In the genomic region with DNA sequence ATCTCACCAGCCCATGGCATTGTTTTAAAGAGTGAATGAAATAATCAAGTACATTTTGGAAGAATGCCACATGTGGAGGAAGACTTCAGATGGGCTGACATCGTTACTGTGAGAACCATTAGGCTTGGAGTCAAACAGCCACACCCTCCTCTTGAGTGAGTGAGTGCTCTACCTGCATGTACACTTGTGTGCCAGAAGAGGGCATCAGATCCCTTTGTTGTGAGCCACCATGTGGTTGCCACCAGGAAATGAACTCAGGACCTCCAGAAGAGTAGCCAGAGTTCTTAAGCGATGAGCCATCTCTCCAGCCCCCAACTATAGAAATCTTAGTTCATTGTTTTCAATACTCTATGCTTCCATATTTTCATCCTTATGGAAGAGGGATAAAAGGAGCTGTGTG, we compare ENCODE assay signal across 11 mouse cellular contexts. TPM values are rescaled to one million over a fixed set of nuclear protein-coding genes. Genes with fewer than 3 reads are reported as not detected.
DNase-seq lines count a peak whose midpoint lies in the region; ATAC-seq and TF ChIP-seq lines count a peak whose summit lies in the region.
"Had no signal": no experiment of that assay in that cellular context is flagged by ENCODE, and none has a peak within 500 bp of the region (broad histone marks: within the 10 kb centered on the region; RNA-seq: fewer than 3 reads in every experiment).

No protein-coding gene starts in this region.

- H3K27ac ChIP-seq in liver, embryonic 14.5 days = no peak overlapping the region
- H3K27ac ChIP-seq in liver, embryonic 11.5 days (ENCODE audit: low read depth, low read length) = no peak overlapping the region
- H3K27ac ChIP-seq in midbrain, embryonic 13.5 days = no peak overlapping the region
- H3K27ac ChIP-seq: embryonic facial prominence, embryonic 10.5 days had no signal

- ATAC-seq in liver, embryonic 14.5 days (ENCODE audit: insufficient read depth) = no peak
- ATAC-seq in liver, embryonic 11.5 days (replicated peaks; ENCODE audit: low FRiP score) = no peak
- peak; percentile 68 for ATAC-seq in activated CD4-positive, CD25-positive, alpha-beta regulatory T cell, adult 4 months
- no peak for ATAC-seq in monocyte, adult 5-6 weeks (replicated peaks; ENCODE audit: insufficient number of reproducible peaks, low FRiP score, low TSS enrichment, poor library complexity, severe bottlenecking)
- no peak for ATAC-seq in midbrain, embryonic 13.5 days

- no peak for TF ChIP-seq EP300 in liver, embryonic 14.5 days (IDR thresholded peaks at IDR 0.05; ENCODE audit: low read depth)

- H3K9ac ChIP-seq in liver, embryonic 14.5 days (replicated peaks) = no peak overlapping the region
- H3K9ac ChIP-seq in liver, embryonic 11.5 days (ENCODE audit: low read depth, low read length) = no peak overlapping the region
- H3K9ac ChIP-seq in midbrain, embryonic 13.5 days (replicated peaks) = no peak overlapping the region

- no peaks in the 10 kb centered on the region for H3K9me3 ChIP-seq in liver, embryonic 14.5 days (ENCODE audit: control insufficient read depth, low read length)
- H3K9me3 ChIP-seq in liver, embryonic 11.5 days (ENCODE audit: control insufficient read depth, low read length) = no peaks in the 10 kb centered on the region
- H3K9me3 ChIP-seq in E14TG2a.4 (ENCODE audit: low read length) = no peaks in the 10 kb centered on the region
- H3K9me3 ChIP-seq in midbrain, embryonic 13.5 days = no peaks in the 10 kb centered on the region

- no peak overlapping the region for H3K4me2 ChIP-seq in liver, embryonic 14.5 days (ENCODE audit: low read depth)
- H3K4me2 ChIP-seq in liver, embryonic 11.5 days = no peak overlapping the region
- H3K4me2 ChIP-seq in midbrain, embryonic 13.5 days (replicated peaks) = no peak overlapping the region
- H3K4me2 ChIP-seq: midbrain, embryonic 11.5 days had no signal

- H3K4me1 ChIP-seq in liver, embryonic 14.5 days (replicated peaks; ENCODE audit: control insufficient read depth in 2 of 2, insufficient read depth in 2 of 2, low read length in 1 of 2) = no peaks in the 10 kb centered on the region
- no peaks in the 10 kb centered on the region for H3K4me1 ChIP-seq in liver, embryonic 11.5 days (replicated peaks; ENCODE audit: control insufficient read depth, insufficient read depth, low read length)
- no peaks in the 10 kb centered on the region for H3K4me1 ChIP-seq in E14TG2a.4 (replicated peaks; ENCODE audit: low read depth, low read length)
- no peaks in the 10 kb centered on the region for H3K4me1 ChIP-seq in midbrain, embryonic 13.5 days (replicated peaks)
- H3K4me1 ChIP-seq: embryonic facial prominence, embryonic 10.5 days had no signal

- DNase-seq in liver, embryonic 14.5 days (ENCODE audit: low read depth in 3 of 3, low spot score in 3 of 3) = peak in 2 of 3 experiments; percentile 6 to 14
- DNase-seq in liver, embryonic 11.5 days (ENCODE audit: low spot score) = no peak
- peak; percentile 80 for DNase-seq in naive thymus-derived CD4-positive, alpha-beta T cell, adult 2 months (ENCODE audit: low read depth)
- DNase-seq in cerebellum, adult 11-12 months = no peak

- no peaks in the 10 kb centered on the region for H3K27me3 ChIP-seq in liver, embryonic 14.5 days (ENCODE audit: control insufficient read depth, insufficient read depth, low read length)
- no peaks in the 10 kb centered on the region for H3K27me3 ChIP-seq in liver, embryonic 11.5 days (replicated peaks; ENCODE audit: control insufficient read depth, insufficient read depth, low read length)
- no peaks in the 10 kb centered on the region for H3K27me3 ChIP-seq in E14TG2a.4 (ENCODE audit: insufficient read depth, low read length)
- H3K27me3 ChIP-seq in midbrain, embryonic 13.5 days = no peaks in the 10 kb centered on the region

- H3K36me3 ChIP-seq in liver, embryonic 14.5 days (replicated peaks; ENCODE audit: control insufficient read depth, insufficient read depth, low read depth) = no peaks in the 10 kb centered on the region
- no peaks in the 10 kb centered on the region for H3K36me3 ChIP-seq in liver, embryonic 11.5 days (ENCODE audit: control insufficient read depth, insufficient read depth, low read length)
- H3K36me3 ChIP-seq in E14TG2a.4 (ENCODE audit: insufficient read depth, low read length) = no peaks in the 10 kb centered on the region
- H3K36me3 ChIP-seq in midbrain, embryonic 13.5 days = no peaks in the 10 kb centered on the region
- H3K36me3 ChIP-seq: embryonic facial prominence, embryonic 10.5 days had no signal

- H3K4me3 ChIP-seq in liver, embryonic 14.5 days (ENCODE audit: insufficient read depth in 1 of 2, low read depth in 2 of 2, low read length in 2 of 2) = no peak overlapping the region
- no peak overlapping the region for H3K4me3 ChIP-seq in liver, embryonic 11.5 days (ENCODE audit: low read depth, low read length)
- no peak overlapping the region for H3K4me3 ChIP-seq in E14TG2a.4 (replicated peaks; ENCODE audit: low read length)
- H3K4me3 ChIP-seq in midbrain, embryonic 13.5 days (replicated peaks) = no peak overlapping the region
- H3K4me3 ChIP-seq: embryonic facial prominence, embryonic 10.5 days had no signal

- 8% methylated on average over 2 of the region's 2 CpGs for WGBS in liver, embryonic 14.5 days (ENCODE audit: insufficient replicate concordance)
- WGBS in liver, embryonic 11.5 days = 26% methylated on average over 2 of the region's 2 CpGs
- WGBS in midbrain, embryonic 13.5 days = 56% methylated on average over 2 of the region's 2 CpGs

- peak; percentile 70 for TF ChIP-seq CTCF in liver, embryonic 14.5 days (IDR thresholded peaks at IDR 0.05; ENCODE audit: low read depth)
- peak; percentile 47 for TF ChIP-seq CTCF in E14TG2a.4 (conservative IDR thresholded peaks at IDR 0.05; ENCODE audit: low read length)

RNA-seq across cellular contexts. Expression of gene Ceacam9, which starts 22.7 kb away (rescaled TPM):
- not detected in 2 replicates for polyA plus RNA-seq in liver, embryonic 14.5 days (2012; rRNA removed)
- not detected in 2 replicates for polyA plus RNA-seq in liver, embryonic 14.5 days (2014; fragmentation: Nextera tagmentation; extraction: Ambion mirVana)
- not detected in 2 replicates for polyA plus RNA-seq in liver, embryonic 11.5 days (2014; fragmentation: Nextera tagmentation; extraction: Ambion mirVana)
- polyA plus RNA-seq in activated CD4-positive, CD25-positive, alpha-beta regulatory T cell, adult 4 months (2017; shearing (Covaris generic)) = not detected
- total RNA-seq in monocyte, adult 5-6 weeks (2017) = not detected in 3 replicates
- 0.14 TPM in 1 of 2 replicates, not detected in the other for polyA plus RNA-seq in midbrain, embryonic 13.5 days (2015; fragmentation: Nextera tagmentation; extraction: Ambion mirVana)
- total RNA-seq: layer of hippocampus, adult 18-20 months had no signal
- polyA plus RNA-seq: embryonic facial prominence, embryonic 10.5 days; midbrain, embryonic 11.5 days had no signal

RNA-seq across cellular contexts. Expression of gene Ceacam15, which starts 23.5 kb away (rescaled TPM):
- not detected in 2 replicates for polyA plus RNA-seq in liver, embryonic 14.5 days (2012; rRNA removed)
- polyA plus RNA-seq in liver, embryonic 14.5 days (2014; fragmentation: Nextera tagmentation; extraction: Ambion mirVana) = not detected in 2 replicates
- not detected in 2 replicates for polyA plus RNA-seq in liver, embryonic 11.5 days (2014; fragmentation: Nextera tagmentation; extraction: Ambion mirVana)
- under 1 TPM in 1 of 2 experiments, not detected in 1; 0.32 TPM for polyA plus RNA-seq in activated CD4-positive, CD25-positive, alpha-beta regulatory T cell, adult 4 months (2017; shearing (Covaris generic))
- not detected in 3 replicates for total RNA-seq in monocyte, adult 5-6 weeks (2017)
- polyA plus RNA-seq in midbrain, embryonic 13.5 days (2015; fragmentation: Nextera tagmentation; extraction: Ambion mirVana) = not detected in 2 replicates
- total RNA-seq: layer of hippocampus, adult 18-20 months had no signal
- polyA plus RNA-seq: embryonic facial prominence, embryonic 10.5 days; midbrain, embryonic 11.5 days had no signal

RNA-seq across cellular contexts. Expression of gene Ap2s1, which starts 39.2 kb away (rescaled TPM):
- 165 and 175 TPM in 2 replicates for polyA plus RNA-seq in liver, embryonic 14.5 days (2012; rRNA removed)
- 176 and 198 TPM in 2 replicates for polyA plus RNA-seq in liver, embryonic 14.5 days (2014; fragmentation: Nextera tagmentation; extraction: Ambion mirVana)
- polyA plus RNA-seq in liver, embryonic 11.5 days (2014; fragmentation: Nextera tagmentation; extraction: Ambion mirVana) = 289 and 300 TPM in 2 replicates
- polyA plus RNA-seq in activated CD4-positive, CD25-positive, alpha-beta regulatory T cell, adult 4 months (2017; shearing (Covaris generic)) = 100 to 1,000 TPM; 101 to 111 TPM
- 59.7 to 77.7 TPM (median 69.6 TPM) in 3 replicates for total RNA-seq in monocyte, adult 5-6 weeks (2017)
- 360 and 361 TPM in 2 replicates for polyA plus RNA-seq in midbrain, embryonic 13.5 days (2015; fragmentation: Nextera tagmentation; extraction: Ambion mirVana)

Comparison
In these comparisons a context has a peak if more than half of its experiments do, and no peak if none do; other contexts are left out.
1. DNase-seq: peak in liver, embryonic 14.5 days (2 of 3) and naive thymus-derived CD4-positive, alpha-beta T cell, adult 2 months (single experiment); none in liver, embryonic 11.5 days (single experiment) and cerebellum, adult 11-12 months (single experiment).